Comparison of ENCODE assay signal across 8 mouse cellular contexts in the genomic region with DNA sequence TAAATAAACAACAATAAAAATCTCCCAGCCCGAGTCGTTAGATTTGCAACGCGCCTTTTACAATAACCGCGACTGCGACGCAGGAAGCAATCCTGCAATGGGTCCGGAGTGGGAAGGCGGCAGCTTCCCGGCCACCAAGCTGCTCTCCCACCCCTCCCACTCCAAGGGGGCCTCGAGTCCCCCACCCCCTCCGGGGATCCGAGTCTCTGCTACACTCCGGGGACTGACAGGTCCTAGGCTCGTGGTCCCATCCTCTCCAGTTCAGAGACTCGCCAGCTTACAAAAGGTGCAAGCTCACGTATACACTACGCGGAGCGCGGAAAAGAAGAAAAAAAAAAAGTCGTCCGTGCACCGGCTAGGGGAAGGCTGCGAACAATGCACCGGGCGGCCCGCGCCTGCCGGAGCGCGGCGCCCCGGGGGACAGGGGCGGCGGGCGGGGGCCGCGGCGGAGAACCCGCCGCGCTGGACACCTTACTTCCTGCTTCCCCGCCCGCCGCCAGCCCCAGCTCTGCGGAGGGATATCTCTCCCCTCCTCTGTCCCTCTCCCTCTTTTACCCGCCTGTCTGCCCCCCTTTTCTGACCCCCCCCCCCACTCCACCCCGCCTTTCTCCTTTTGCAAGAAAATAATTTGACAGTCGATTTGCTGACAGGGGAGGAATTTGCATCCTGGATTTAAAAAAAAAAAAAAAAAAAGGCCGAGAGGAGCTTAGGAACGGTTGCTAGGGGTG.
DNase-seq lines count a peak whose midpoint lies in the region; ATAC-seq lines count a peak whose summit lies in the region.

No protein-coding gene starts in this region.

- no peaks in the 10 kb centered on the region for H3K9me3 ChIP-seq in heart, embryonic 14.5 days (ENCODE audit: control insufficient read depth, low read length)
- no peaks in the 10 kb centered on the region for H3K9me3 ChIP-seq in midbrain, embryonic 10.5 days (replicated peaks)

- whole genome bisulfite sequencing in heart, embryonic 14.5 days = under 1% methylated on average over 49 of the region's 53 CpGs
- WGBS in midbrain, embryonic 10.5 days = 0% methylated on average over 52 of the region's 53 CpGs

- peak; percentile 16; the same call in 1 of the 2 replicates for ATAC-seq in heart, embryonic 14.5 days (ENCODE audit: insufficient number of reproducible peaks, insufficient read depth, low FRiP score, low read depth)

- DNase-seq in frontal cortex, postnatal 10 days (ENCODE audit: low spot score in 2 of 2) = peak; percentile 58 to 64
- DNase-seq in frontal cortex, adult 2 months (ENCODE audit: extremely low spot score in 1 of 2, low spot score in 1 of 2) = no peak
- peak; percentile 92 for DNase-seq in NIH3T3 (ENCODE audit: low read depth)
- peak; percentile 86 for DNase-seq in embryo, embryonic 11 days
- DNase-seq in layer of hippocampus, postnatal 10 days (ENCODE audit: low spot score in 2 of 2) = peak; percentile 59 to 68
- peak; percentile 85 for DNase-seq in midbrain, embryonic 10.5 days (ENCODE audit: low spot score)
- DNase-seq in splenic B cell, adult 2 months (ENCODE audit: low read depth, low spot score) = peak; percentile 20

- H3K27me3 ChIP-seq in heart, embryonic 14.5 days (ENCODE audit: control insufficient read depth, insufficient read depth, low read length) = no peaks in the 10 kb centered on the region
- H3K27me3 ChIP-seq in midbrain, embryonic 10.5 days (ENCODE audit: low read depth, poor library complexity, severe bottlenecking) = peaks cover 12% of the 10 kb centered on the region; the same call in 1 of the 2 replicates
- peaks cover 2% of the 10 kb centered on the region; the same call in 1 of the 2 replicates for H3K27me3 ChIP-seq in splenic B cell, adult 2 months (ENCODE audit: control insufficient read depth, insufficient read depth, low read length, poor library complexity, severe bottlenecking)

- H3K4me3 ChIP-seq in heart, embryonic 14.5 days (ENCODE audit: control insufficient read depth in 1 of 2, insufficient read depth in 1 of 2, low read depth in 1 of 2, low read length in 2 of 2) = peak overlapping the region; percentile 75 to 79
- H3K4me3 ChIP-seq in midbrain, embryonic 10.5 days = peak overlapping the region; percentile 83

- peak overlapping the region; percentile 81 for H3K9ac ChIP-seq in heart, embryonic 14.5 days (ENCODE audit: low read length)

- H3K4me1 ChIP-seq in heart, embryonic 14.5 days (ENCODE audit: control insufficient read depth in 2 of 2, insufficient read depth in 2 of 2, low read length in 2 of 2) = peaks cover 6 to 29% of the 10 kb centered on the region in 2 experiments; a peak in 3 of 4 replicates
- H3K4me1 ChIP-seq in midbrain, embryonic 10.5 days = peaks cover 42% of the 10 kb centered on the region

- peak overlapping the region; percentile 96 for H3K4me2 ChIP-seq in heart, embryonic 14.5 days (ENCODE audit: low read length)

- peak overlapping the region; percentile 95 to 97 for H3K27ac ChIP-seq in heart, embryonic 14.5 days (replicated peaks in 1 of 2; ENCODE audit: control insufficient read depth in 1 of 2, insufficient read depth in 1 of 2, low read depth in 2 of 2, low read length in 2 of 2)
- peak overlapping the region; percentile 98 for H3K27ac ChIP-seq in midbrain, embryonic 10.5 days (replicated peaks)

- H3K36me3 ChIP-seq in heart, embryonic 14.5 days (ENCODE audit: control insufficient read depth, insufficient read depth, low read length) = 0 out of 2 replicates have a peak, but pooled peaks cover under 1% of the 10 kb centered on the region
- H3K36me3 ChIP-seq in midbrain, embryonic 10.5 days = 0 out of 2 replicates have a peak, but pooled peaks cover 5% of the 10 kb centered on the region
- H3K36me3 ChIP-seq in splenic B cell, adult 2 months (ENCODE audit: control insufficient read depth, insufficient read depth, low read length, poor library complexity, severe bottlenecking) = no peaks in the 10 kb centered on the region

Comparison
In these comparisons a context has a peak if more than half of its experiments do, and no peak if none do; other contexts are left out.
1. DNase-seq: peak in frontal cortex, postnatal 10 days (2 of 2), NIH3T3 (single experiment), embryo, embryonic 11 days (single experiment), layer of hippocampus, postnatal 10 days (2 of 2), midbrain, embryonic 10.5 days (single experiment) and splenic B cell, adult 2 months (single experiment); none in frontal cortex, adult 2 months (0 of 2).